Mouse (Mus musculus) embryonic fibroblast, embryonic 13.5 days (primary cell): ENCODE data around the gene Pafah2.
"Not testable (repeated sequence)": the region's sequence is repeated elsewhere in the genome, so short reads cannot be mapped to it uniquely, and the experiment has no call there.

ENCODE experiments used
- CTCF ChIP-seq: IDR thresholded peaks from 2 replicates; pipeline ENCODE4 v1.5.1; 2011; ENCODE audit warnings: mild to moderate bottlenecking, control low read depth, low read length, moderate library complexity, borderline replicate concordance; ENCODE audit not compliant: insufficient read depth
- POLR2A ChIP-seq: IDR thresholded peaks from 2 replicates; pipeline ENCODE4 v1.6.1; 2011; ENCODE audit warnings: low read depth, mild to moderate bottlenecking, control low read depth, low read length, moderate library complexity

GRCm38 (mm10) chr4:134383750-134384149, 12.4 kb upstream of the Pafah2 start, which contains the start of gene Extl1:
- TF ChIP-seq CTCF, POLR2A: not testable (repeated sequence)
